Mouse (Mus musculus) olfactory bulb, adult 2 months (tissue): Measurements from ENCODE around the gene Atg3.

Experiments used
- CTCF ChIP-seq: fragments of 200-500 bp; IDR thresholded peaks from 2 replicates; pipeline ENCODE4 v1.5.1; 2012; ENCODE audit warnings: low read depth, mild to moderate bottlenecking, low read length, moderate library complexity; ENCODE audit not compliant: insufficient read depth
- POLR2A ChIP-seq: fragments of 200-500 bp; IDR thresholded peaks from 2 replicates; pipeline ENCODE4 v1.6.1; 2012; ENCODE audit warnings: mild to moderate bottlenecking, low read depth, low read length, moderate library complexity; ENCODE audit not compliant: insufficient read depth

DNA sequence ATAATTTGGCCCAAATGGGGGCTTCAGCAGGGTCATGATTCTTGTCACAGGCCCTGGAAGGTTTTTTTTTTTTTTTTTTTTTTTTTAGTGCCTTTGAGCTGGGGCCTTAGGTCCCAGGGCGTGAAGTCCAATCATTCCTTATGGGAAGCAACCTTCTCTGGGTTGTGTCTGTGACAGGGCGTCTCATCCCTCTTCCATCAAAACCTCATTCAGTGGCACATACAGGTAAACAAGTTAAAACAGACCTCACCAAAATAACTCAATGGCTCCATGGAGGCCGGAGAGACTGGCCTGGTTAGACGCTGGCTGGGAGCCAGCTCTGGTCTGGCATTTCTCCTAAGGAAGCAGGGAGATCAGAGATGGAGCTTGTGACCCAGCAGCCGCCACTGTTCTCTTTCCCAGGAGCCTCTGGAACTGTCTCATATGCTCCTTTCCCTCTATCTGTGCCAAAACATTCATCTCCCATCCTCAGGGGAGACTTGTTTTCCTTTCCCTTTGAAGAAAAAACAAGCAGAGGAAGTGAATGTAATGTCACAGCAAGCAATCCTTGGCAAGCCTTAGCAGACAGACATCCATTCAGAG lies 37.6 kb upstream of the Atg3 start:
- no peak for TF ChIP-seq POLR2A
- TF ChIP-seq CTCF = no peak
